Mouse (Mus musculus): ENCODE results near the gene Hoxa5. TPM values are rescaled to one million over a fixed set of nuclear protein-coding genes. Genes with fewer than 3 reads are reported as not detected.

Hoxa5 gene
- polyA plus RNA-seq, 1 experiment: 1.6 TPM

DNA sequence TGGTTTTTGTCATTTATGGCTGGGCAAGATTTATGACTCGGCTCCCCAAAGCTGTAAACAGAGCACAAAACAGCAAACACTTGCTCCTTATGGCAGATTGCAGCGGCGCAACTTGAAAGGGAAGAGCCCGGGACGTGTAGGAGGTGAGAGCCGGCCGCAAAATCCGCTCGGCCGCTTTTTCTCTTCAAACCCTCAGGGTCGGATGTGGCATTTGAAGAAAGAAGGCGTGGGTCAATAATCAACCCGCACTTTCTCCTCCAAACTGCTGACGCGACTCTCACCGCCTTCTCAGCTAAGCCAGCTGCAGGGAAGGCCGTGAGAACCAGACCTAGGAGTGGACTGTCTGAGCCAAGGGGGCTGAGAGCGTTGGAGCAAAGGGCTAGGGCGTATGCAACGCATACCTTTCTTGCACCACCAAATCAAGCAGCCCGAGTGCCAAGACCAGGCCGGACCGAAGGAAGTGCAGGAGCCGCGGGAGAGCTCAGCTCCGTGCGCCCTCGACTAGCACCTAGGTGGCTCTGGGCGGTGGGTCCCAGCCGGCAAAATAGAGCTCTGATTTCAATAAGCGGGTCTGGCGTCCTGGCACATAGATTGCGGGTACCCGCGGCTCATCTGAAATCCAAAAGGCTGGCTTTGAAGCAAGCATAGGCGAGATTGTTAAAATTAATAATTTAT lies 27.2 kb downstream of the Hoxa5 start, which contains the start of gene 5730596B20Rik:
TSS of gene 5730596B20Rik (plus strand) at position 438 of the 675 bp plus-strand sequence.
- no peak within 1 kb of the TSS for H3K4me2 ChIP-seq (ENCODE audit: low read depth)
- H3K4me3 ChIP-seq: no peak within 1 kb of the TSS
- no peaks in the 10 kb centered on the region for H3K36me3 ChIP-seq (ENCODE audit: control insufficient read depth, insufficient read depth)
- H3ac ChIP-seq (ENCODE audit: control insufficient read depth, insufficient read length): no peak within 1 kb of the TSS
- no peaks in the 10 kb centered on the region for H3K27me3 ChIP-seq (ENCODE audit: control insufficient read depth, insufficient read depth, insufficient read length)
- no peaks in the 10 kb centered on the region for H3K79me2 ChIP-seq (ENCODE audit: control insufficient read depth, insufficient read depth)
- no peak for TF ChIP-seq E2F4 (IDR thresholded peaks at IDR 0.05; ENCODE audit: insufficient read depth)
- no peak for TF ChIP-seq SRF (IDR thresholded peaks at IDR 0.05; ENCODE audit: control insufficient read depth, insufficient read length, low read depth)
- TF ChIP-seq REST (IDR thresholded peaks at IDR 0.05; ENCODE audit: insufficient read depth, insufficient read length): no peak

DNA sequence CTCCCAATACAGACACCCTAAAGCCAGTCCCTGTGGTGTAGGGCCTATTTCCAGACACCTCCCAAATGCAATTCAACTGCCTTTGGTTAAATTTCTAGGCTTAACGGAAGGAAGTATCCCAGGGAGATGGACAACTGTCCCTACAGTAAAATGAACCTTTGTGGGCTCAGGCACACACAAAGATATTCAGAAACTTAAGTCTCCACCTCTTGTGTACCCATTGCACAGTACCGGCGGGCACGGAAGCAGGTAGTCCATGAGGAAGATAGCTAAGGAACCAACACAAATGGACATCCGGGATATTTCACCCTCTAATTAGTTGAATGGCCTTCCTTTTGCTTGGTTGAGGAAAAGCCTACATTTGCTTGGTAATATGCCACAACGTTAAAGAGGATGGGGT lies 28.0 kb downstream of the Hoxa5 start:
- no peaks in the 10 kb centered on the region for H3K79me2 ChIP-seq (ENCODE audit: control insufficient read depth, insufficient read depth)
- TF ChIP-seq REST (IDR thresholded peaks at IDR 0.05; ENCODE audit: insufficient read depth, insufficient read length): no peak
- TF ChIP-seq USF1 (IDR thresholded peaks at IDR 0.05; ENCODE audit: low read depth): no peak
- TF ChIP-seq E2F4 (IDR thresholded peaks at IDR 0.05; ENCODE audit: insufficient read depth): no peak
- no peak for TF ChIP-seq POLR2A (IDR thresholded peaks at IDR 0.05; ENCODE audit: insufficient read length, low read depth)
- no peak for TF ChIP-seq CEBPB (IDR thresholded peaks at IDR 0.05; ENCODE audit: insufficient read depth, poor library complexity, severe bottlenecking)
- no peak for TF ChIP-seq MYOD1 (IDR thresholded peaks at IDR 0.05; ENCODE audit: control insufficient read depth in 1 of 3, insufficient read length in 2 of 3, low read depth in 2 of 3)
- H3K4me3 ChIP-seq: no peak overlapping the region
- no peak overlapping the region for H3ac ChIP-seq (ENCODE audit: control insufficient read depth, insufficient read length)
- no peaks in the 10 kb centered on the region for H3K27me3 ChIP-seq (ENCODE audit: control insufficient read depth, insufficient read depth, insufficient read length)
- no peaks in the 10 kb centered on the region for H3K36me3 ChIP-seq (ENCODE audit: control insufficient read depth, insufficient read depth)
- H3K4me2 ChIP-seq (ENCODE audit: low read depth): no peak overlapping the region

DNA sequence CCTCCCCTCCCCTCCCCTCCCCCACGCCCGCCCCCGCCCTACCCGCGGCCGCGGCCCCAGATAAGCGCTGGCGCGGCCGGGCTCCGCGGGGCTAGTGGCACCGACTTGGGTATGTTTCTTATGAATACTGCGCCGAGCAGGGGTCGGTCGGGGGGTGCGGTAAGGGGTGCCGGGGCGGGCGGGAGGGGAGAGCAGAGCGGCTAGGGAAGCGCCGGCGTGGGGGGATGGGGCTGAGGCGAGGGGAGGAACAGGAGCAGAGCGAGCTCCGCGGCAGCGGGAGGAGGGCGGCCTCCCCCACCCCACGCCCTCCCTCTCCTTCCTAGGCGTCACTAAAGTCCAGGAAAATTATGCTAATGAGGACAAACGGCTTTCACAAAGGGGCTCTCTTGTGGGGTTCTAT lies 28.5 kb downstream of the Hoxa5 start:
- Histone ChIP-seq H3K27me3 (ENCODE audit: control insufficient read depth, insufficient read depth, insufficient read length) (no peaks in the 10 kb centered on the region), H3K4me2 (ENCODE audit: low read depth) (no peak overlapping the region), H3K79me2 (ENCODE audit: control insufficient read depth, insufficient read depth) (no peaks in the 10 kb centered on the region), H3K4me3 (no peak overlapping the region), H3ac (ENCODE audit: control insufficient read depth, insufficient read length) (no peak overlapping the region), H3K36me3 (ENCODE audit: control insufficient read depth, insufficient read depth) (no peaks in the 10 kb centered on the region)
- TF ChIP-seq SRF (IDR thresholded peaks at IDR 0.05; ENCODE audit: control insufficient read depth, insufficient read length, low read depth) (no peak), REST (IDR thresholded peaks at IDR 0.05; ENCODE audit: insufficient read depth, insufficient read length) (no peak), POLR2A (IDR thresholded peaks at IDR 0.05; ENCODE audit: insufficient read length, low read depth) (no peak), MYOG (IDR thresholded peaks at IDR 0.05; ENCODE audit: control insufficient read depth in 1 of 3, insufficient read depth in 1 of 3, insufficient read length in 2 of 3, low read depth in 2 of 3) (no peak), CEBPB (IDR thresholded peaks at IDR 0.05; ENCODE audit: insufficient read depth, poor library complexity, severe bottlenecking) (no peak)

DNA sequence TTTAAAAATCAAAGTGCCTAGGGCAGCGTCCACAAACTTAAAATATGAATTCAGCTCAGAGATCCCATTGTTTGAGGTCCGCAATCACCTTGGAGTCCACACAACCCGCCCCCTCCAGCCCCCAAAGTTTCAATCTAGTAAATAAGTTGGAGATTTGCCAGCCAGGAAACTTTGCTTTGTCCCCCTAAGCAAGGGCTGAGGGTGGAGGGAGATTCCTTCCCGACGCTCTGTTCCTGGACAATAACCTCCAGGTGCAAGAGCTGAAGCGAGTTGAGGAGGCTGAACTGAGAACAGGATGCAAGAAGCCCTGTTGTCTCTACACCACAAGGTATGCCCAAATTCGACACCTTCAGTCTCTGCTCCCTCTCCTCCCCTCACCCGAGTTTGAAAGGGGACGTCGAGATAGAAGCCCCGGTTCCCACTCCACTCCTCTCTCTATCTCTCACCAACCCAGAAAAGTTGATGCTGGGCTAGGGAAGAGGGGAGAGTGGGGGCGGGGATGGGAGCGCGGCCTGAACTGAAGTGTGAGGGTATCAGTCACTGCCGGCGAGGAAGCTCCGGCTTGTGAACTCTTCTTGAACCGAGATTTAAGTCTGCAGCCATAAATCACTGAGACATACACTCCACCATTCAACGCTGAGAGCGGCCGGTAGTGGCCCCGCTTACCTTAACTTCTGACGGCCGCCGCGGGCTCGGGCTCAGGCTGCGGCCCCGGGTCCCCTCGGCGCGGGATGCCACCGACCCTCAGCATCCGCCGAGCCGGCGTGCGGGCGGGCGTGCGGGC lies 29.2 kb downstream of the Hoxa5 start:
- Histone ChIP-seq H3K27me3 (ENCODE audit: control insufficient read depth, insufficient read depth, insufficient read length) (no peaks in the 10 kb centered on the region), H3K79me2 (ENCODE audit: control insufficient read depth, insufficient read depth) (no peaks in the 10 kb centered on the region), H3K4me2 (ENCODE audit: low read depth) (no peak overlapping the region), H3ac (ENCODE audit: control insufficient read depth, insufficient read length) (no peak overlapping the region), H3K4me3 (no peak overlapping the region), H3K36me3 (ENCODE audit: control insufficient read depth, insufficient read depth) (no peaks in the 10 kb centered on the region)
- no peak for TF ChIP-seq CEBPB (IDR thresholded peaks at IDR 0.05; ENCODE audit: insufficient read depth, poor library complexity, severe bottlenecking)
- TF ChIP-seq TCF3 (IDR thresholded peaks at IDR 0.05; ENCODE audit: insufficient read length, low read depth): no peak

DNA sequence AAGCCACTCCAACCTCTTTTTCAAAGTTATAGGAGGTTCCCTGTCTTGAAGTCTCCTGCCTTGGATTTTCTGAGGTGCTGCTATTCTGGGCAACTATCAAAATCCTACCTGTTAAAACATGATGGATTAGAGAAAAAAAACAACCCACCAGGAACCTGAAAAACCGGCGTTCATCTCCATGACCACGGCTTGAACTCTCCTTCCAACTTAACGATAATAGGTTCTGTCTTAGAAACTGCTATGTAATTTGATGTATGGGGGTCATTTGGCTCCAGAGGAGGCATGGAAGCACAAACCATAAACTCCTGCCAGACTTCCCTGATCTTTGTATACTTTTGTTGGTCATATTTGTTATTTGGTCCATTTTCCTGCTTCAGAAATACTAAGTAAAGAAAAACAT lies 30.7 kb downstream of the Hoxa5 start:
- Histone ChIP-seq H3ac (ENCODE audit: control insufficient read depth, insufficient read length) (no peak overlapping the region), H3K4me2 (ENCODE audit: low read depth) (no peak overlapping the region), H3K4me3 (no peak overlapping the region), H3K79me2 (ENCODE audit: control insufficient read depth, insufficient read depth) (no peaks in the 10 kb centered on the region), H3K36me3 (ENCODE audit: control insufficient read depth, insufficient read depth) (no peaks in the 10 kb centered on the region), H3K27me3 (ENCODE audit: control insufficient read depth, insufficient read depth, insufficient read length) (no peaks in the 10 kb centered on the region)
- TF ChIP-seq MYOG (IDR thresholded peaks at IDR 0.05; ENCODE audit: control insufficient read depth in 1 of 3, insufficient read depth in 1 of 3, insufficient read length in 2 of 3, low read depth in 2 of 3): no peak
- no peak for TF ChIP-seq REST (IDR thresholded peaks at IDR 0.05; ENCODE audit: insufficient read depth, insufficient read length)
- TF ChIP-seq CEBPB (IDR thresholded peaks at IDR 0.05; ENCODE audit: insufficient read depth, poor library complexity, severe bottlenecking): no peak
- no peak for TF ChIP-seq USF1 (IDR thresholded peaks at IDR 0.05; ENCODE audit: low read depth)

DNA sequence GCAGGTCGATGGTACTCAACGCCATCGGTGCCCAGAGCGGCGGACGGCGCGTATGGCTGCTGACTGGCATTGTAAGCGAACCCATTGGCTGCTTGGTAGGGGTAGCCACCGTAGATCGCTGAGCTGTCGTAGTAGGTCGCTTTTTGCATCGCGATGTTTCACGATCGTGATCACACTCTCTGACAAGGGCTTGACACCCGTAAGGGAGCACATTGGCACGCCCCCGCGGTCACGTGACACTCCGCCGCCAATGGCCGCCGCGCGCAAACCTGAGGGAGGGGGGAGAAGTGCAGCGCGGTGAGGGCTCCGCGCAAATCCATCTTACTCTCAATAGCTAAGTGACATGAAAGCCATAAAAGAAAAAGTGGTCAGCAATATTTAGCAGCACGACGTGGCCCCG lies 31.9 kb downstream of the Hoxa5 start:
- H3K4me2 ChIP-seq (ENCODE audit: low read depth): no peak overlapping the region
- no peak overlapping the region for H3K4me3 ChIP-seq
- H3K36me3 ChIP-seq (ENCODE audit: control insufficient read depth, insufficient read depth): no peaks in the 10 kb centered on the region
- no peak for TF ChIP-seq USF1 (IDR thresholded peaks at IDR 0.05; ENCODE audit: low read depth)
- no peaks in the 10 kb centered on the region for H3K27me3 ChIP-seq (ENCODE audit: control insufficient read depth, insufficient read depth, insufficient read length)
- no peaks in the 10 kb centered on the region for H3K79me2 ChIP-seq (ENCODE audit: control insufficient read depth, insufficient read depth)
- no peak overlapping the region for H3ac ChIP-seq (ENCODE audit: control insufficient read depth, insufficient read length)
